Mouse (Mus musculus) forebrain, embryonic 12.5 days (tissue): ENCODE data around the gene Hspa12a. TPM values are rescaled to one million over a fixed set of nuclear protein-coding genes. Genes with fewer than 3 reads are reported as not detected.
A peak's percentile ranks its signal among the peaks of the same experiment; 100 is the strongest.

Experiments used
- ATAC-seq: fragments of 200-750 bp; cut with Nextera tagmentation; 2 replicates; pipeline ENCODE4 v1.8.0; 2017; ENCODE audit warnings: moderate TSS enrichment; ENCODE audit not compliant: low FRiP score
- H3K27ac ChIP-seq: fragments of 300-500 bp; sonication (generic); 2 replicates; pipeline ENCODE4 v1.5.1; 2016; ENCODE audit warnings: mild to moderate bottlenecking
- H3K27me3 ChIP-seq: fragments of 300-500 bp; sonication (generic); 2 replicates; pipeline ENCODE4 v1.6.1; 2016; ENCODE audit warnings: mild to moderate bottlenecking
- H3K36me3 ChIP-seq: fragments of 300-500 bp; sonication (generic); replicated peaks from 2 replicates; pipeline ENCODE4 v1.6.1; 2016; ENCODE audit warnings: mild to moderate bottlenecking
- H3K4me1 ChIP-seq: fragments of 300-500 bp; sonication (generic); 2 replicates; pipeline ENCODE4 v1.6.1; 2016
- H3K4me2 ChIP-seq: fragments of 300-500 bp; sonication (generic); 2 replicates; pipeline ENCODE4 v1.6.1; 2016; ENCODE audit warnings: mild to moderate bottlenecking, moderate library complexity
- H3K4me3 ChIP-seq: fragments of 300-500 bp; sonication (generic); replicated peaks from 2 replicates; pipeline ENCODE4 v1.5.1; 2016; ENCODE audit warnings: mild to moderate bottlenecking
- H3K9ac ChIP-seq: fragments of 300-500 bp; sonication (generic); 2 replicates; pipeline ENCODE4 v1.6.1; 2016; ENCODE audit warnings: mild to moderate bottlenecking
- H3K9me3 ChIP-seq: fragments of 300-500 bp; sonication (generic); 2 replicates; pipeline ENCODE4 v1.6.1; 2016
- WGBS: fragments of 180-500 bp; shearing (Covaris S2); methylation state at CpG from one replicate; pipeline ENCODE4 v1.1.7; 2016; 5-methylcytosine and 5-hydroxymethylcytosine counted together
- polyA plus RNA-seq: library from polyadenylated mRNA; unstranded; fragments of >200 nt; fragmentation: Nextera tagmentation; extraction: Ambion mirVana; gene quantifications from 2 replicates; pipeline ENCODE4 v1.2.1, GENCODE M21; 2016

Gene Hspa12a
- polyA plus RNA-seq, 1 experiment from 2014 or later, result 17.0 TPM

DNA sequence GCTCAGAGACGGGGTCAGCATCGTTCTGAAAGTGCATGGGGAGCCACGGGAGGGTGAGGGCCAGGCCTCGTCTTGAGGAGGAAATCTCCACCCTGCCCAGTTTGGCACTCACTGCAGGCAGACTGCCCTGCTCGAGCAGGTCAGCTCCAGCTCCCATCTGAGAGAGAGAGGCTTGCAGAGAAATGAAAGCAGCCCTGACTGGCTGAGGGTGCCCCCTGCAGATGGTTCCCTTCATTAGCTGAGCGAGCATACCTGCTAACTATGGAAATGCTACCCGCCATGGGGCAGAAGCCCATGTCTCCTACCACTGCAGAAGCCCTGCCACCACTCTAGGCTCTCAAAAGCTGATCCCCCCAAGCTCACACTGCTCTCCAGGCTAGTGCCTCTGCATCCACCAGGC is 115.8 kb downstream of the Hspa12a start:
- no peak overlapping the region for H3K9ac ChIP-seq
- H3K4me1 ChIP-seq, result peaks cover 15% of the 10 kb centered on the region
- ATAC-seq, result no peak
- H3K4me3 ChIP-seq, result no peak overlapping the region
- no peak overlapping the region for H3K4me2 ChIP-seq
- WGBS, result 56% methylated on average over 7 of the region's 7 CpGs
- no peaks in the 10 kb centered on the region for H3K27me3 ChIP-seq
- H3K36me3 ChIP-seq, result peaks cover 7% of the 10 kb centered on the region
- no peaks in the 10 kb centered on the region for H3K9me3 ChIP-seq
- H3K27ac ChIP-seq, result no peak overlapping the region

DNA sequence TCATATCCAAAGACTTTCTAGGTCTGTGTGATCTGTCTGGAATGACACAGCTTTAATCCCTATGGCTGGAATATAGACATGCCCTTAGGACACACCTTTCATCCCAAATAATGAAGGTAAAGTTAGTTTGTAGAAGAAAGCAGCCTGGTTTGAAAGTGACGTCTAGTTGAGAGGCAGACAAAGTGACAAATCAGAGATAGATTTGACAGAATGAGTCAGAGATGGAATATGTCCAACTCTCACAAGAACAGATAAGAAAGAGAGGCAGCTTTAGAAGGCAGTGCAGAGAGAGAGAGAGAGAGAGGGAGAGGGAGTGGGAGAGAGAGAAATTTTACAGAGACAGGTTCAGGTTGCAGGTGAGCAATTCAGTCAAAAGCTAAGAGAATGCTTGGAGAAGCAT is 119.1 kb downstream of the Hspa12a start:
- WGBS, result 65% methylated on average over 1 of the region's 1 CpGs
- H3K9ac ChIP-seq, result no peak overlapping the region
- no peaks in the 10 kb centered on the region for H3K9me3 ChIP-seq
- no peaks in the 10 kb centered on the region for H3K27me3 ChIP-seq
- H3K4me2 ChIP-seq, result no peak overlapping the region
- no peak overlapping the region for H3K4me3 ChIP-seq
- peaks cover 7% of the 10 kb centered on the region for H3K36me3 ChIP-seq
- no peak overlapping the region for H3K27ac ChIP-seq
- ATAC-seq, result no peak
- H3K4me1 ChIP-seq, result no peaks in the 10 kb centered on the region; the same call in 1 of the 2 replicates

DNA sequence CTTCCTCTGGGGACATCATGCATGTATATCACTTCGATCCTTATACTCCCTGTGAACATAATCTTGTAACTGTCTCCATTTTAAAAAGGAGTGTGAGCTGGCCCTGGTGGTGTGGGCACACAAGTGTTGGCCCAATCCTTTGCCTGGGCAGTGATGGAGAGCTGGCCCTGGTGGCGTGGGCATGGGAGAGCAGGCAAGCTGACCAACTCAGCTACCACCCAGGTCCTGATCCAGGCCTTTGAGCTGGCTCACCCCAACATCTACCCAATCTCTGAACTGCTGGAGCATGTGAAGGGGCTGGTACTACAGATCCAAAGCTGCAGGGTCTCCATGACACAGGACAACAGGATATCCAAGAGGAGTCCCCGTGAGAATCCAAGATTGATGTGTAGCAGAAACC is 120.2 kb downstream of the Hspa12a start:
- H3K27me3 ChIP-seq, result no peaks in the 10 kb centered on the region
- WGBS, result 90% methylated on average over 3 of the region's 3 CpGs
- no peak overlapping the region for H3K4me2 ChIP-seq
- H3K36me3 ChIP-seq, result peaks cover 7% of the 10 kb centered on the region
- no peak overlapping the region for H3K27ac ChIP-seq
- no peaks in the 10 kb centered on the region; the same call in 1 of the 2 replicates for H3K4me1 ChIP-seq
- H3K9me3 ChIP-seq, result no peaks in the 10 kb centered on the region
- no peak overlapping the region for H3K9ac ChIP-seq
- ATAC-seq, result no peak
- H3K4me3 ChIP-seq, result no peak overlapping the region

DNA sequence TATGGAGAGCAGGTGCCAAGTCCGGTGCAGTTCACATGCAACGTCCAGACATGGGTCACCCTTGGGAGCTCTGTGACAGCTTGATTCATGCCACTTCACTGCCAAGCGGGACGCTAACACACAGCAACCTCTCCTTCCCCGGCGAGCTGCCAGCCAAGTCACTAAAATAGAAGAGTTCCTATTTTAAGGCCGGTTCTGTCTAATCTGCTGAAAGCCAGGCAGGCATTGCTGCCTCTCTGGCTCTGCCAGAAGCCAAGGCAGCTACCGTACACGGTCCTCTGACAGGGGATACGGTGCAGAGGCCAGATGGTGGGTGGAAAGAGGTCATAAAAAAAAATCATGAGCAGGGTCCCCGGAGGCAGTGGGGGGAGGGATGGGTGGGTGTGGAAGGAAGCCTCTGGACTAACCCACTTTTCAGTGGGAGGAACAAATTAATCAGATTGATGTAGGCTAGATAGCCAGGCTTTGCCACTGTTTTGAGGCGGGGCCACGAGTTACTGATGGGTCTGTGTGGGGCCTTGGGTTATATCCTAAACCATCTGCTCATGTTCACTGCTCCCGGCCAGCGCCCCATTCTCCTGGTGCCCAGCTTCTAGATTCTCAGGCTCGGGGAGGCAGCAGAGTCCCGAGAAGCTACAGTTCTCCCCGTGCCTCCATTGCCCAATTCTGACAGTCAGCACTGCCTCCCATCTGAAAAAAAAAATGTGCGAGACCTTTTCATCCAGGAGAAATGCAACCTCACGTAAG is 120.8 kb downstream of the Hspa12a start:
- no peaks in the 10 kb centered on the region for H3K9me3 ChIP-seq
- H3K36me3 ChIP-seq, result peaks cover 7% of the 10 kb centered on the region
- H3K27me3 ChIP-seq, result no peaks in the 10 kb centered on the region
- no peak overlapping the region for H3K27ac ChIP-seq
- no peak overlapping the region for H3K9ac ChIP-seq
- no peak overlapping the region for H3K4me3 ChIP-seq
- WGBS, result 88% methylated on average over 20 of the region's 20 CpGs
- no peak for ATAC-seq
- H3K4me1 ChIP-seq, result no peaks in the 10 kb centered on the region
- H3K4me2 ChIP-seq, result no peak overlapping the region

DNA sequence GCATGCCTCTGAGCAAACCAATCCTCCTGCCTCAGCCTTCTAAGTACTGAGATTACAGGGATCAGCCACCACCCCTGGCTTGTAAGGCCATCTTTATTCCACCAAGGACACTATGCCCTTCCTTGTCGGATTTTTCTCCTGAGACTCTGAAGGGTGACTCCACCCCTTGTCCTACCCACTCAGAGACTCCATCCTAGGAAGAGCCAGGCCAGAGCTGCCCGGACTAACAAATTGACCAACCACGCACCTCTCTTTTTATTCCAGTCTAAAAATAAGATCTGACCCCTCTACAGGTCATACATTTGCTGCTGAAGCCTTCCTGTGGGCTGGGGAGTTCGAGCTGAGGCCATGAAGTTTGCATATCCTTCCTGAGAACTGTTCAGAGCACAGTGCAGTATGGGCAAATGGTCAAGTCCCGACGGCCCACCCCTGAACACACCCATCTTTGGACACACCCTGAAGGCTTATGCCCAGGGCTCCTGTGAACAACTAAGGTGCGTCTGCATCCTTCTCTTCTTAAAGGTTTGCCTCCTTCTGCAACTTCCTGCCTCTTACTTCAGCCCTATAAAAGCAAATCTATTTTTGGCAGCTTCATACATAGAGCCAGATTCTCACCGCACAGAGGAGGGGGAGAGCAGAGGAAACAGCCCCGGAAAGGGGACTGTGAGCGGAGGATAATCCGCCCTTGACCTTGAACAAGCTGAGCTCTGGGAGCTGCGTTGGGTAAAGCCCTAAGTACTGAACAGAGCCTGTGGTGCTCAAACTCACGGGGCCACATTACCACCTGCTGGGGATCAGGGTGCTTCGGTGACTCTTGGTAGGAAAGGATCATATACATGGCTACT is 124.7 kb downstream of the Hspa12a start:
- 87% methylated on average over 14 of the region's 14 CpGs for WGBS
- H3K4me3 ChIP-seq, result no peak overlapping the region
- H3K27ac ChIP-seq, result no peak overlapping the region
- no peak for ATAC-seq
- no peak overlapping the region for H3K9ac ChIP-seq
- no peaks in the 10 kb centered on the region for H3K36me3 ChIP-seq
- no peaks in the 10 kb centered on the region for H3K9me3 ChIP-seq
- no peaks in the 10 kb centered on the region for H3K4me1 ChIP-seq
- no peaks in the 10 kb centered on the region for H3K27me3 ChIP-seq
- no peak overlapping the region for H3K4me2 ChIP-seq

DNA sequence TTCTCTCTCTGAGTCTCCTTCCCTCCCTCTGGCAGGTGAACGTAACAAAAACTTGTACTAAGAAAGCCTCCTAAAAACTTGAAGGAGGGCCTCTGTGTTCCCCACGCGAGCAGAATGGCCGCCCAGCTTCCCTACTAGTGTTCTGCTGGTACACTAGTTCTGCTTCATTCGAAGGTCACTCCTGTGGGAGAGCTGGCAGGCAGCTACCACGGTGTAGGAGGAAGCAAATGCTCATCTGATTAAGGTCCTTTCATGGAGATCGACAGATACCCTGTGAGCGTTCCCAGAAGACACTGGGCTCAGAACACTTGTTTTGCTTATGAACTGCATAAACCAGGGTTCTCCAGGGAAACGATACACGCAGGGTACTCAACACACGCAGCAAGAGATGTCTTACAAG is 126.1 kb downstream of the Hspa12a start:
- no peak for ATAC-seq
- H3K9me3 ChIP-seq, result no peaks in the 10 kb centered on the region
- H3K27me3 ChIP-seq, result no peaks in the 10 kb centered on the region
- no peaks in the 10 kb centered on the region for H3K36me3 ChIP-seq
- 87% methylated on average over 11 of the region's 11 CpGs for WGBS
- H3K4me1 ChIP-seq, result no peaks in the 10 kb centered on the region
- no peak overlapping the region for H3K27ac ChIP-seq
- H3K4me3 ChIP-seq, result no peak overlapping the region
- no peak overlapping the region for H3K9ac ChIP-seq
- H3K4me2 ChIP-seq, result no peak overlapping the region

DNA sequence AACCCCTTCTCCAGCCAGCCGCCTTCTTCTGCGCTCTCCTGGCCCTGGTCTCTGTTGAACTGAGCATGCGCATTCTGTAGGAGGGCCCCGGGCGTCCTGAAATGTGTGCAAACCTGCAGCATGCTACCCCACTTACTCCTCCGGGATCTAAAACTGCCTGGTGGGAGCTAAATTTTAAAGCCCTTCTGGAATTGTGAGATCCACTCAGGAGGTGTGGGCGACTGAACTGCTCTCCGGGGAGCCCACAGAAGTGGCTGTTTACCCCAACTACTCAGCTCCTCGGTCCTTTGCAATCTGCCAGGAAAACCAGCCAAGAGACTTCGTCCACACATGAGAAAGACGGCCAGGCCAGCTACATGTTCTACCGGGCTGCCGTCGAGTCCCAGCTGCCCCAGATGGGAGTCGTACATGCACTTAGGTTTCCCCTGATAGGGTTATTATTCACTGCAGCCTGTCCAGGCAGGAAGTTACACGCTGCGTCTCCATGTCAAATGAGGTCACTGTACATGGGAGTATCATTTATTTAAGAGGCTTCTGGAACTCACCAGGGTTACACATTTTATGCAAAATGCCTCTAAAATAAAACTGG is 126.9 kb downstream of the Hspa12a start:
- H3K27me3 ChIP-seq, result no peaks in the 10 kb centered on the region
- H3K36me3 ChIP-seq, result no peaks in the 10 kb centered on the region
- no peaks in the 10 kb centered on the region for H3K9me3 ChIP-seq
- no peak overlapping the region for H3K9ac ChIP-seq
- ATAC-seq, result no peak
- no peak overlapping the region for H3K4me2 ChIP-seq
- H3K27ac ChIP-seq, result no peak overlapping the region
- H3K4me3 ChIP-seq, result no peak overlapping the region
- H3K4me1 ChIP-seq, result no peaks in the 10 kb centered on the region
- 84% methylated on average over 17 of the region's 17 CpGs for WGBS

DNA sequence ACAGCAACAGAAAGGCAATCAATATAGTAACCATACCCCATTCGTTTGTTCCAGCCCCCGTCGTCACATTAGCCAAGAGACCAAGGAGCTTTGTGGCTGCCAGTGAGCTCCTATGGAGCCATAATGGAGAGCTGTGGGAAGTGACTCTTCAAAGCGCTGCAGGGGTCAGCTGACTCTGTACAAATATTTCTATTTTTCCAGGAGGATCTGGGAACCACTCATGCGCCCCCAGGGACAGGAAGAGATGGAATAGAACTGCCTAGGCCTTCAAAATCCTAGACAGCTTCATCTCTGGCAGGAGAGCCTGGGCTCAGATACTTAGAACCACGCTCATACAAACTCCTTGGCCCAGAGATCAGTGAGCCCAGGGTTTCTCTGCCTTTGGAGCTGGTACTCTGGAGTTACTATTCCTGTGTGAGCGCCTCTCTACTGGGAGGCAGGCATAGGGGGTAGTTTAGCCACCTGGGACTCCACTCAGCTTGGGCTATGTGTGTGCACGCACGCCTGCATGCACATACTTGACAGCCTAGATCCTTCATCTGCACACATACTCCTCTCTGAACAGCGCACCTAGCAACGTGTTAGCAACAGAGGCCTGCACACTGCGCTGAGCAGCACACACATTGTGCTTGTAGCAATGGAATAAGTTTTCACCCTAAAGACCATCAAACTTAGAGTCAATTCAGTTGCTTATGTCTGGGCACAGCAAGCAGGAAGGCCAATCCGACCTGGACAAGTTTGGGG is 128.1 kb downstream of the Hspa12a start:
- Histone ChIP-seq H3K36me3 (no peaks in the 10 kb centered on the region), H3K9me3 (no peaks in the 10 kb centered on the region), H3K4me3 (no peak overlapping the region), H3K27me3 (no peaks in the 10 kb centered on the region), H3K9ac (no peak overlapping the region), H3K4me2 (no peak overlapping the region), H3K4me1 (no peaks in the 10 kb centered on the region), H3K27ac (no peak overlapping the region)
- WGBS, result 86% methylated on average over 13 of the region's 13 CpGs
- no peak for ATAC-seq

DNA sequence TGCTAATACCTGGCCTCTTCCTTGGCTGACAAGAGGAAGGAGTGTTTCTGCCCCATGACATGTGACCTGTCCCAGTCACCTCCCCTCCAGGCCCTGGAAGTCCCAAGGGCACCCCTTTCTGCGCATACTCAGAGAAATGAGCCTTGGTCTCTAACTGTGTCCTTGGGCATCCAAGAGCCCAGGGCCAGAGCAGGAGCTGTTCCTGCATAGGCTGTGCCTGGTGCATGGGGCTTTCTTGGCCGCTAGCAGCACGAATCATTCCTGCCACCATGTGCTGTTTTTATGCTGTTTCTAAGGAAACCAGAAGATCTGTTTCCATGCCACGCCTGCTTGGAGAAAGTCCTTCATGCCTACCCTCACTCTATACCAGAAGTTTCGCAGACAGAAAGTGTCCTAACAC is 132.9 kb downstream of the Hspa12a start:
- Histone ChIP-seq H3K27ac (no peak overlapping the region), H3K36me3 (no peaks in the 10 kb centered on the region), H3K9me3 (no peaks in the 10 kb centered on the region), H3K4me3 (no peak overlapping the region), H3K4me1 (no peaks in the 10 kb centered on the region), H3K4me2 (no peak overlapping the region), H3K9ac (no peak overlapping the region), H3K27me3 (no peaks in the 10 kb centered on the region)
- no peak for ATAC-seq
- WGBS, result 85% methylated on average over 5 of the region's 5 CpGs

DNA sequence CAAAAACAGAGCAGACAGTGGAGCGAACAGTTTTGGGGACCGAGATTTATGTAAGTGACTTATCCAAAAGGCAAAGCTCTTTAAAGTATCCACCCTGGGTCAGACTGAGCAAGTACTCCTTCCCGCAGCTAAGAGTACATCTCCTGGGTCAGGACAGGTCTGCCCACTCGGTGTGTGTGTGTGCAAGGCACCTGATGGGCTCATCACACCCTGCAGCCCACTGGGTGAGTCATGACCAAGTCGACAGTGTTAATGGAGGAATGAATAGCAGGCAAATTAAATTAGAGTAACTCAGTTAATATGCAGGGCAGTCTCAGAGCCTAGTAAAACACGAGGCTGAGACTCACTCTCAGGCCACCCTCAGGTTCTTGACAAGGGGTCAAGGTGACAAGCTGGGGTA is 134.6 kb downstream of the Hspa12a start:
- no peak overlapping the region for H3K27ac ChIP-seq
- WGBS, result 76% methylated on average over 6 of the region's 6 CpGs
- H3K4me3 ChIP-seq, result no peak overlapping the region
- H3K27me3 ChIP-seq, result no peaks in the 10 kb centered on the region
- no peak overlapping the region for H3K4me2 ChIP-seq
- no peaks in the 10 kb centered on the region for H3K4me1 ChIP-seq
- no peaks in the 10 kb centered on the region for H3K36me3 ChIP-seq
- H3K9ac ChIP-seq, result no peak overlapping the region
- no peak for ATAC-seq
- no peaks in the 10 kb centered on the region for H3K9me3 ChIP-seq

DNA sequence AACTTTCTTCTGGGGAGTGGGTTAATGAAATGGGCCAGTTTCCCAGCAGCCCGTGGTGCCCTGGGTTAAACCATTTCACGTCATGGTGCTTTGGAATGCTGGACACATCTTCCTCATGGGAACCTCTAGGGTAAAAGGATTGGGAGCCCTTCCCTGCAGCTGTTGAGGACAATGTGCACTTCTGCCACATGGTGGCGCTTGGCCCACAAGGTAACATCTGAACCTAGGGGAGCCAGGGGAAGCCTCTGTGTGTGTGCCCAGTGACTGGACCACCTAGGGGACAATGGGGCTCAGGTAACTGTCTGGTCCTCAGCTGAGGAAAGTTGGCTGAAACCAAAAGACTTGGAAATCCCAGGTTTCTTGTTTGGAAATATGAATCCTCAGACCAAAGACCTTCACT is 137.1 kb downstream of the Hspa12a start:
- Histone ChIP-seq H3K36me3 (peaks cover 6% of the 10 kb centered on the region; the same call in 1 of the 2 replicates), H3K4me2 (no peak overlapping the region), H3K27me3 (no peaks in the 10 kb centered on the region), H3K4me3 (no peak overlapping the region), H3K9ac (no peak overlapping the region), H3K9me3 (no peaks in the 10 kb centered on the region), H3K4me1 (no peaks in the 10 kb centered on the region), H3K27ac (no peak overlapping the region)
- WGBS, result 9% methylated on average over 3 of the region's 3 CpGs
- ATAC-seq, result peak; percentile 46; the same call in 1 of the 2 replicates

DNA sequence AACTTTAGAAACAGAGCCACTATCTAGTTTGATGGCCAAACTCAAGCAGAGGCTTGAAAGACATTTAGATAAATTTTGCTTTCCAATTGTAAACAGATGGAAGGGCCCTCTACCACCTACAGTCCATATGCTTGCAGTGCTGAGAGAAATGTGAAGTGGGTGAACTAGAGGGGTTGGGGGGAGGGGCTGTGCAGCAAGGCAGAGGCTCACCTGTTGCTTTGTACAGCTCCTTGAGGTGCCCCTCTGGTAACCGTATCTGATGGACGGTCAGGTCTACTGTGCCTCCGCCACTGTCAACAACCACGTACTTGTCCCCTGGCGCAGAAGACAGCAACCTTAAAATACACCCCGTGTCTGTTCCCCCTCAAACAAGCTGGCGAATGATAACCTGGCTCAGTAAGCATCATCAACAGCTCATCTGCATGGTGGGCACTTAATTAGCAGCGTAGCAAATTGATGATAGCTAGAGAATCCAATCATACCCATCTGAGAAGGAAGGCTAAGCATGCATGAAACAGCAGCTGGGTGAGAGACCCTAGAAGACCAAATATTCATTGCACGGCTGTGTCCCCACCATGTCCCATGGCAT is 138.2 kb downstream of the Hspa12a start:
- H3K27me3 ChIP-seq, result no peaks in the 10 kb centered on the region
- no peaks in the 10 kb centered on the region for H3K9me3 ChIP-seq
- no peaks in the 10 kb centered on the region for H3K4me1 ChIP-seq
- H3K27ac ChIP-seq, result no peak overlapping the region
- ATAC-seq, result no peak
- no peak overlapping the region for H3K9ac ChIP-seq
- WGBS, result 92% methylated on average over 9 of the region's 9 CpGs
- H3K4me2 ChIP-seq, result no peak overlapping the region
- H3K36me3 ChIP-seq, result peaks cover 7% of the 10 kb centered on the region; the same call in 1 of the 2 replicates
- H3K4me3 ChIP-seq, result no peak overlapping the region
